Mouse (Mus musculus): ENCODE data around the gene Rpap3. TPM values are rescaled to one million over a fixed set of nuclear protein-coding genes. Genes with fewer than 3 reads are reported as not detected.

Gene Rpap3
- total and polyA plus RNA-seq, 3 experiments: 43.1 to 73.7 (median 69.1) TPM

- Histone ChIP-seq H3K4me1 (ENCODE audit: control insufficient read depth in 1 of 2, insufficient read depth in 2 of 2) (no peaks in the 10 kb centered on the region), H3K4me2 (ENCODE audit: insufficient read depth, low read depth, poor library complexity, severe bottlenecking) (no peak overlapping the region), H3K27ac (ENCODE audit: insufficient read depth, low read depth) (no peak overlapping the region), H3K79me2 (replicated peaks; ENCODE audit: control insufficient read depth, extremely low read depth, insufficient read depth, poor library complexity, severe bottlenecking) (no peaks in the 10 kb centered on the region), H3K9ac (ENCODE audit: insufficient read depth, low read depth) (no peak overlapping the region), H3K9me3 (replicated peaks; ENCODE audit: low read length) (peaks cover 12% of the 10 kb centered on the region), H3K27me3 (replicated peaks) (peaks cover 8% of the 10 kb centered on the region), H3K4me3 (replicated peaks in 1 of 3; ENCODE audit: low read depth in 2 of 3, low read length in 2 of 3, poor library complexity in 1 of 3) (no peak overlapping the region), H3K36me3 (replicated peaks in 1 of 2; ENCODE audit: control insufficient read depth in 1 of 2, insufficient read depth in 1 of 2, low read length in 1 of 2) (no peaks in the 10 kb centered on the region)
- in situ Hi-C loops (cut with MboI; ENCODE audit: low pct_ligation_motif_present, low pct_unique_long_range_greater_than_20kb, low sequenced_read_pairs) (no loop called here), dilution Hi-C loops (cut with MboI; ENCODE audit: extremely low pct_ligation_motif_present, extremely low pct_unique_long_range_greater_than_20kb, low sequenced_read_pairs) (no loop called here)
- TF ChIP-seq POLR2A (IDR thresholded peaks at IDR 0.05; ENCODE audit: low read depth, low read length) (no peak), JUND (conservative IDR thresholded peaks at IDR 0.05; ENCODE audit: low read depth, low read length) (no peak), ZNF384 (IDR thresholded peaks at IDR 0.05; ENCODE audit: low read depth, low read length) (no peak), SIN3A (IDR thresholded peaks at IDR 0.05; ENCODE audit: low read length) (no peak), CTCF (conservative IDR thresholded peaks at IDR 0.05 in 1 of 2, IDR thresholded peaks at IDR 0.05 in 1 of 2; ENCODE audit: low read depth in 2 of 2, low read length in 2 of 2) (no peak), MXI1 (IDR thresholded peaks at IDR 0.05; ENCODE audit: low read depth, low read length) (no peak), MAFK (IDR thresholded peaks at IDR 0.05; ENCODE audit: insufficient replicate concordance, low read length) (no peak), ETS1 (conservative IDR thresholded peaks at IDR 0.05; ENCODE audit: low read depth, low read length) (no peak), MAX (IDR thresholded peaks at IDR 0.05; ENCODE audit: low read length) (no peak), PAX5 (IDR thresholded peaks at IDR 0.05; ENCODE audit: low read length) (no peak), ZKSCAN1 (IDR thresholded peaks at IDR 0.05; ENCODE audit: borderline replicate concordance, low read depth, low read length) (no peak), USF2 (conservative IDR thresholded peaks at IDR 0.05; ENCODE audit: low read depth, low read length) (no peak), GABPA (IDR thresholded peaks at IDR 0.05; ENCODE audit: insufficient replicate concordance, low read depth, low read length) (no peak), UBTF (IDR thresholded peaks at IDR 0.05; ENCODE audit: low read depth, low read length) (no peak), RAD21 (IDR thresholded peaks at IDR 0.05; ENCODE audit: low read depth, low read length) (no peak)
- DNase-seq (ENCODE audit: extremely low read depth): no peak
Observed at GRCm38 (mm10) chr15:97648176-97648575, 57.4 kb downstream of the Rpap3 start.

- Histone ChIP-seq H3K4me2 (ENCODE audit: insufficient read depth, low read depth, poor library complexity, severe bottlenecking) (no peak overlapping the region), H3K4me1 (ENCODE audit: control insufficient read depth in 1 of 2, insufficient read depth in 2 of 2) (no peaks in the 10 kb centered on the region), H3K4me3 (replicated peaks in 1 of 3; ENCODE audit: low read depth in 2 of 3, low read length in 2 of 3, poor library complexity in 1 of 3) (no peak overlapping the region), H3K9me3 (replicated peaks; ENCODE audit: low read length) (peaks cover 12% of the 10 kb centered on the region), H3K9ac (ENCODE audit: insufficient read depth, low read depth) (no peak overlapping the region), H3K79me2 (replicated peaks; ENCODE audit: control insufficient read depth, extremely low read depth, insufficient read depth, poor library complexity, severe bottlenecking) (no peaks in the 10 kb centered on the region), H3K27ac (ENCODE audit: insufficient read depth, low read depth) (no peak overlapping the region), H3K27me3 (replicated peaks) (peaks cover 3% of the 10 kb centered on the region), H3K36me3 (replicated peaks in 1 of 2; ENCODE audit: control insufficient read depth in 1 of 2, insufficient read depth in 1 of 2, low read length in 1 of 2) (no peaks in the 10 kb centered on the region)
- DNase-seq (ENCODE audit: extremely low read depth): no peak
- dilution Hi-C loops (cut with MboI; ENCODE audit: extremely low pct_ligation_motif_present, extremely low pct_unique_long_range_greater_than_20kb, low sequenced_read_pairs) (no loop called here), in situ Hi-C loops (cut with MboI; ENCODE audit: low pct_ligation_motif_present, low pct_unique_long_range_greater_than_20kb, low sequenced_read_pairs) (no loop called here)
- no peak for TF ChIP-seq CHD2 (IDR thresholded peaks at IDR 0.05; ENCODE audit: low read length)
Observed at GRCm38 (mm10) chr15:97646426-97646825, 59.2 kb downstream of the Rpap3 start.

- in situ Hi-C loops (cut with MboI; ENCODE audit: low pct_ligation_motif_present, low pct_unique_long_range_greater_than_20kb, low sequenced_read_pairs) (no loop called here), dilution Hi-C loops (cut with MboI; ENCODE audit: extremely low pct_ligation_motif_present, extremely low pct_unique_long_range_greater_than_20kb, low sequenced_read_pairs) (no loop called here)
- no peaks in the 10 kb centered on the region for H3K4me1 ChIP-seq (ENCODE audit: control insufficient read depth in 1 of 2, insufficient read depth in 2 of 2)
- no peak for TF ChIP-seq E2F4 (IDR thresholded peaks at IDR 0.05; ENCODE audit: insufficient replicate concordance, low read depth, low read length)
- TF ChIP-seq KAT2A (IDR thresholded peaks at IDR 0.05; ENCODE audit: insufficient replicate concordance, low read length): no peak
- no peak for TF ChIP-seq HCFC1 (IDR thresholded peaks at IDR 0.05; ENCODE audit: low read depth, low read length)
- TF ChIP-seq ZC3H11A (IDR thresholded peaks at IDR 0.05; ENCODE audit: low read depth, low read length): no peak
- TF ChIP-seq SMC3 (IDR thresholded peaks at IDR 0.05; ENCODE audit: low read depth, low read length): no peak
- H3K27ac ChIP-seq (ENCODE audit: insufficient read depth, low read depth): no peak overlapping the region
- no peaks in the 10 kb centered on the region for H3K79me2 ChIP-seq (replicated peaks; ENCODE audit: control insufficient read depth, extremely low read depth, insufficient read depth, poor library complexity, severe bottlenecking)
- no peaks in the 10 kb centered on the region for H3K36me3 ChIP-seq (replicated peaks in 1 of 2; ENCODE audit: control insufficient read depth in 1 of 2, insufficient read depth in 1 of 2, low read length in 1 of 2)
- DNase-seq (ENCODE audit: extremely low read depth): no peak
- no peak overlapping the region for H3K4me2 ChIP-seq (ENCODE audit: insufficient read depth, low read depth, poor library complexity, severe bottlenecking)
- peaks cover 23% of the 10 kb centered on the region for H3K9me3 ChIP-seq (replicated peaks; ENCODE audit: low read length)
- peaks cover 2% of the 10 kb centered on the region for H3K27me3 ChIP-seq (replicated peaks)
- no peak overlapping the region for H3K4me3 ChIP-seq (replicated peaks in 1 of 3; ENCODE audit: low read depth in 2 of 3, low read length in 2 of 3, poor library complexity in 1 of 3)
- no peak overlapping the region for H3K9ac ChIP-seq (ENCODE audit: insufficient read depth, low read depth)
Observed at GRCm38 (mm10) chr15:97643986-97644385, 61.6 kb downstream of the Rpap3 start.
